Mouse (Mus musculus) midbrain, embryonic 15.5 days (tissue): ENCODE data around the gene Card11. TPM values are rescaled to one million over a fixed set of nuclear protein-coding genes. Genes with fewer than 3 reads are reported as not detected.

ENCODE experiments used
- ATAC-seq: fragments of 200-750 bp; cut with Nextera tagmentation; replicated peaks from 2 replicates; pipeline ENCODE4 v1.8.0; 2017; ENCODE audit warnings: moderate TSS enrichment
- H3K27ac ChIP-seq: fragments of 300-500 bp; sonication (generic); 2 replicates; pipeline ENCODE4 v1.5.1; 2015; ENCODE audit warnings: mild to moderate bottlenecking, inconsistent platforms
- H3K27me3 ChIP-seq: fragments of 300-500 bp; sonication (generic); replicated peaks from 2 replicates; pipeline ENCODE4 v1.6.1; 2015; ENCODE audit warnings: inconsistent platforms
- H3K36me3 ChIP-seq: fragments of 300-500 bp; sonication (generic); replicated peaks from 2 replicates; pipeline ENCODE4 v1.6.1; 2015; ENCODE audit warnings: inconsistent platforms
- H3K4me1 ChIP-seq: fragments of 300-500 bp; sonication (generic); 2 replicates; pipeline ENCODE4 v1.6.1; 2015; ENCODE audit warnings: inconsistent platforms
- H3K4me2 ChIP-seq: fragments of 300-500 bp; sonication (generic); 2 replicates; pipeline ENCODE4 v1.6.1; 2015; ENCODE audit warnings: inconsistent platforms, mild to moderate bottlenecking, moderate library complexity
- H3K4me3 ChIP-seq: fragments of 300-500 bp; sonication (generic); 2 replicates; pipeline ENCODE4 v1.5.1; 2015; ENCODE audit warnings: mild to moderate bottlenecking, inconsistent platforms
- H3K9ac ChIP-seq: fragments of 300-500 bp; sonication (generic); 2 replicates; pipeline ENCODE4 v1.6.1; 2015; ENCODE audit warnings: mild to moderate bottlenecking, inconsistent platforms
- H3K9me3 ChIP-seq: fragments of 300-500 bp; sonication (generic); 2 replicates; pipeline ENCODE4 v1.6.1; 2016; ENCODE audit warnings: inconsistent platforms
- WGBS: fragments of 180-500 bp; shearing (Covaris S2); methylation state at CpG from one replicate; pipeline ENCODE4 v1.1.7; 2015; ENCODE audit warnings: mixed read lengths; 5-methylcytosine and 5-hydroxymethylcytosine counted together
- microRNA-seq: library from miRNA; unstranded; fragments of <30 nt; microRNA quantifications from one replicate; pipeline ENCODE4, GENCODE M21; 2016
- polyA plus RNA-seq: library from polyadenylated mRNA; unstranded; fragments of >200 nt; fragmentation: Nextera tagmentation; extraction: Ambion mirVana; gene quantifications from 2 replicates; pipeline ENCODE4 v1.2.1, GENCODE M21; 2015

Card11 gene
- polyA plus RNA-seq, 1 experiment from 2014 or later, result 0.19 TPM

DNA sequence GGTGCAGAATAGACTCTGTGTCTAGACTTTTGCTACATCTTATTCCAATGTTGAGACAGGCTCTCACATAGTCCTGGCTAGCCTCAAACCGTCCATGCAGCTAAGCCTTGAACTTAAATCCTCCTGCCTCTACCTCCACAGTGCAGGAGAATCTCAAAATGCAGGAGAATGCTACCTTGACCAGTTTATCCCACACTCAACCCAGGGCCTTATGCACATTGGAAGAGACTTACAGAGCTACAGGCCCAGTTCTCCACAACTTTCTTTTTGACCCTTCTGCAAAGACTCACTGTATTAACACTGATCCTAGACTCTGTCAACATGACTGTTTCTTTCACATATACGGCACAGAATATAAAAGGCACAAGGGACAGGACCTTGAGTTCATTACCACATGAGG lies 172.0 kb downstream of the Card11 start:
- WGBS, result 46% methylated on average over 2 of the region's 2 CpGs
- peaks cover 45% of the 10 kb centered on the region for H3K4me1 ChIP-seq
- H3K9me3 ChIP-seq, result no peaks in the 10 kb centered on the region
- peak overlapping the region; percentile 89 for H3K4me2 ChIP-seq
- no peak for ATAC-seq
- H3K27ac ChIP-seq, result no peak overlapping the region
- H3K27me3 ChIP-seq, result no peaks in the 10 kb centered on the region
- peak overlapping the region; percentile 67; the same call in 1 of the 2 replicates for H3K4me3 ChIP-seq
- no peaks in the 10 kb centered on the region for H3K36me3 ChIP-seq
- H3K9ac ChIP-seq, result no peak overlapping the region

DNA sequence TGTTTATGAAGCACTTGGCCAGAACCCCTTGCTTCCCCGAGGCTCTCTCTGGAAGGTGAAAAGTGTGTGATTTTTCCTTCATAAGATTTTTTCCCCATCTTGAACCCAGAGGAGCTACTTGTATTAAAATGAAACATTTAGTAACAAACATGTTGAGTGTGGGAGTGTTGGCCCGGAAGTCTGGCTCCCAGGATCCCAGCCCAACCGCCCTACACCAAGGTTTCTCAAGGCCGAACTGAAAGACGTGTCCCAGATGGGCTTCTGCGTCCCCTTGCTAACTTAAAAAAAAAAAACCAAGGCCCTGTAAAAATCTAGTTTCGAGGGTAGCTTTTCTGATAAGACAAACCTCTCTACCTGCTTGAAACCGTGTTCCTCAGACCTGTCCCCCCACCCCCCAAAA lies 172.5 kb downstream of the Card11 start:
- H3K4me3 ChIP-seq, result peak overlapping the region; percentile 67; the same call in 1 of the 2 replicates
- peaks cover 45% of the 10 kb centered on the region for H3K4me1 ChIP-seq
- H3K27ac ChIP-seq, result no peak overlapping the region
- no peak for ATAC-seq
- H3K36me3 ChIP-seq, result no peaks in the 10 kb centered on the region
- no peaks in the 10 kb centered on the region for H3K27me3 ChIP-seq
- H3K4me2 ChIP-seq, result peak overlapping the region; percentile 89
- no peak overlapping the region for H3K9ac ChIP-seq
- WGBS, result 84% methylated on average over 8 of the region's 8 CpGs
- H3K9me3 ChIP-seq, result no peaks in the 10 kb centered on the region

DNA sequence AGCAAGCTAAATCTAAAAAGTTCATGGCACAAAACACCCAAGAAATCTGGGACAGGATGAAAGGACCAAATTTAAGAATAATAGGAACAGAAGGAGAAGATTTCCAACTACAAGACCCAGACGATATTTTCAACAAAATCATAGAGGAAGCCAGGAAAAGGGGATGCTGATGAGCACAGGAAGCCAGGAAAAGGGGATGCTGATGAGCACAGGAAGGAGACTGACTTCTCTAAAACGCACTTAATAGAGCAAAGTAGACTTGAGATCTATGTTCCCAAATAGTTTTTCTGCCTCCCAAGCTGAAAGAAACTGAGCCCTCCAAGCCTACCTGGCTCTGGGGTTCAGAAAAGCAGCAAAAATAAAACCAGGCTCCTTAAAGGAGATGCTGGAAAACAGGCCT lies 173.0 kb downstream of the Card11 start:
- Histone ChIP-seq H3K9ac (no peak overlapping the region), H3K4me1 (peaks cover 45% of the 10 kb centered on the region), H3K4me3 (no peak overlapping the region), H3K4me2 (peak overlapping the region; percentile 89), H3K36me3 (no peaks in the 10 kb centered on the region), H3K27ac (0 out of 2 replicates have a peak overlapping the region, but pooled peaks have one; percentile 25), H3K27me3 (no peaks in the 10 kb centered on the region), H3K9me3 (no peaks in the 10 kb centered on the region)
- 65% methylated on average over 2 of the region's 2 CpGs for WGBS
- no peak for ATAC-seq

DNA sequence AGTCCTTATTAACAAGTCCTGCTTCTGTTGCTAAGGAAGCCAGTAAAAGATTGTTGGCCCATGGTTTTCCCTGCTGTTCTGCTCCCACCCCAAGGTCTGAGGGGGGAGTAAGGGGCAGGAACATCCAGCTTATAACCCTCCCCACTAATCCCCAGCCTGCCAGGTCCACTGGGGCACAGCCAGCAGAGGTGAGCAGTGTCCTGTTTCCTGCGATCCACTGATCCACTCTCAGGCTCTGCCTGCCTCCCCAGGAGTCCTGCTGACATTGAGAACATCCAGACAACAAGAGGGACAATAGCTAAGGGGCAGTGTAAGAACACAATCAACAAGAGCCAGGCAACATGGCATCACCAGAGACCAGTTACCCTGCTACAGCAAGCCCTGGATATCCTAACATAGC lies 173.6 kb downstream of the Card11 start:
- Histone ChIP-seq H3K4me3 (no peak overlapping the region), H3K4me1 (peaks cover 45% of the 10 kb centered on the region), H3K36me3 (no peaks in the 10 kb centered on the region), H3K27ac (0 out of 2 replicates have a peak overlapping the region, but pooled peaks have one; percentile 25), H3K9ac (peak overlapping the region; percentile 25), H3K27me3 (no peaks in the 10 kb centered on the region), H3K9me3 (no peaks in the 10 kb centered on the region), H3K4me2 (peak overlapping the region; percentile 89)
- ATAC-seq, result no peak
- 14% methylated on average over 1 of the region's 1 CpGs for WGBS

DNA sequence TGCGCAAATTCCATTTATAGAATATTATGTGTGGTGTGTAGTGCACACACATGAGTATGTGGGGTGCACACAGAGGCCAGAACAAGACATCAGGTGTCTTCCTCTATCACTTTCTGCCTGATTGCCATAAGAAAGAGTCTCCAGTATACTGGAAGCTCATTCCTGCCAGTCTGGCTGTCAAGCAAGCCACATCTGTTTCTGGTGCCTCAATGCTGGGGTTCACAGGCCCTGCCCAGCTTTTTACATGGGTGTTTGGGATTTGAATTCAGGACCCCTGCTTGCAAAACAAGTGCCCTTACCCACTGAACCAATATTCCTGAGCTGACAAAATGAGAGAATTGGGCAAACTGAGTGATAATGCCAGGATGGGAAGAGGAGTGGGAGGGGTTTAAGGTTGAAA lies 174.3 kb downstream of the Card11 start:
- no peak overlapping the region for H3K4me2 ChIP-seq
- H3K36me3 ChIP-seq, result no peaks in the 10 kb centered on the region
- ATAC-seq, result no peak
- 100% methylated on average over 1 of the region's 1 CpGs for WGBS
- peaks cover 44% of the 10 kb centered on the region for H3K4me1 ChIP-seq
- no peaks in the 10 kb centered on the region for H3K9me3 ChIP-seq
- H3K27me3 ChIP-seq, result no peaks in the 10 kb centered on the region
- H3K9ac ChIP-seq, result no peak overlapping the region
- H3K4me3 ChIP-seq, result no peak overlapping the region
- no peak overlapping the region for H3K27ac ChIP-seq

DNA sequence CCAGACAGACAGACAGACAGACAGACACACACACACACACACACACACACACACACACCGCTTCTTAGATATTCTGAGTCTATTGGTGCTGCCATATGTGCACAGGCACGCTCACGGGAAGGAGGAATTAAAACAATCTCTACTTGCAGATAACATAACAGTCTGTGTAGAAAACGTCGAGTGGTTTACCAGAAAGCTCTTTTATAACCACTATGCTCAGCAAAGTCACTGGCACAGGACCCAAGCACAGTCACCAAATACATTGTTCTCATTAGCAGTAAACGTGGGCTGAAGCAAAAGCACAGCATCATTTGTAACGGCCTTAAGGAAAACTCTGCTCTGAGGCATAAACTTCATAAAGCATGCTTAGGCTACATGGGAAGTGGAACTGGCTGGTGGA lies 176.3 kb downstream of the Card11 start:
- no peak overlapping the region for H3K4me3 ChIP-seq
- no peaks in the 10 kb centered on the region for H3K27me3 ChIP-seq
- 90% methylated on average over 7 of the region's 7 CpGs for WGBS
- no peaks in the 10 kb centered on the region for H3K36me3 ChIP-seq
- peaks cover 48% of the 10 kb centered on the region for H3K4me1 ChIP-seq
- H3K4me2 ChIP-seq, result no peak overlapping the region
- no peak overlapping the region for H3K9ac ChIP-seq
- no peak overlapping the region for H3K27ac ChIP-seq
- no peak for ATAC-seq
- no peaks in the 10 kb centered on the region for H3K9me3 ChIP-seq

DNA sequence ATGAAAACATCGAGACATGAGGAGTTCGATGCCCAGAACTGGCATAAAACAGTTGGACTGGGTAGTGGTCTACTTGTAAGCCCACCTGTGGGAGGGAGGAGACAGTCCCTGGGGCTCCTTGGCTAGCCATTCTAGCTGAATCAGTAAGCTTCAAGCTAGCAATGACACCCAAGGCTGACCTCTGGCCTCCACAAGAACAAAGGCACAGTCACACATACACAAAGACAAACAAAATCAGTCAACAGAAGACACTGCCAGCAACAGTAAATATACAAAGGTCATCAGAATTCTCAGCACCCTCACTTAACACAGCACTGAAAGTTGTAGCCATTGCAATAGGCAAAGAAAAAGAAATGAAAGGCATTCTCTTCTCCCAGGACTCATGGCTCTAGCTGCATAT lies 177.0 kb downstream of the Card11 start:
- Histone ChIP-seq H3K36me3 (no peaks in the 10 kb centered on the region), H3K27me3 (no peaks in the 10 kb centered on the region), H3K9ac (no peak overlapping the region), H3K4me1 (peaks cover 46% of the 10 kb centered on the region), H3K4me3 (no peak overlapping the region), H3K9me3 (no peaks in the 10 kb centered on the region), H3K27ac (no peak overlapping the region), H3K4me2 (no peak overlapping the region)
- WGBS, result 97% methylated on average over 2 of the region's 2 CpGs
- no peak for ATAC-seq

Small RNAs within 50 kb of the gene (microRNA-seq; reads per million reads assigned to microRNA genes)
- not detected for gene Gm44385

Other genes with a start within 250 kb of the Card11 start
- gene Gna12, start 170.2 kb downstream of the Card11 start, polyA plus RNA-seq, result 49.8 and 63.1 TPM in 2 replicates
- 2.7 and 3.1 TPM in 2 replicates for gene Sdk1, start 240.9 kb upstream of the Card11 start, polyA plus RNA-seq